Mouse (Mus musculus) cortical plate, adult 2 months (tissue): ENCODE data around the gene Hic2.

Source experiments
- CTCF ChIP-seq: fragments of 200-500 bp; IDR thresholded peaks from 2 replicates; pipeline ENCODE4 v1.5.1; 2011; ENCODE audit warnings: mild to moderate bottlenecking, control low read depth, low read length; ENCODE audit not compliant: insufficient read depth; ENCODE audit errors: extremely low read depth
- POLR2A ChIP-seq: fragments of 200-500 bp; IDR thresholded peaks from 2 replicates; pipeline ENCODE4 v1.6.1; 2011; ENCODE audit warnings: mild to moderate bottlenecking, low read length, control low read depth; ENCODE audit not compliant: insufficient read depth; ENCODE audit errors: extremely low read depth

GRCm38 (mm10) chr16:17237634-17238033 is 4.3 kb downstream of the Hic2 start:
- TF ChIP-seq CTCF, result no peak
- TF ChIP-seq POLR2A, result no peak
